Mouse (Mus musculus): ENCODE measurements around the gene Rhbdd2.

Gene Rhbdd2

GRCm38 (mm10) chr5:135646038-135646437, 13.6 kb downstream of the Rhbdd2 start:
- DNase-seq = no peak

DNA sequence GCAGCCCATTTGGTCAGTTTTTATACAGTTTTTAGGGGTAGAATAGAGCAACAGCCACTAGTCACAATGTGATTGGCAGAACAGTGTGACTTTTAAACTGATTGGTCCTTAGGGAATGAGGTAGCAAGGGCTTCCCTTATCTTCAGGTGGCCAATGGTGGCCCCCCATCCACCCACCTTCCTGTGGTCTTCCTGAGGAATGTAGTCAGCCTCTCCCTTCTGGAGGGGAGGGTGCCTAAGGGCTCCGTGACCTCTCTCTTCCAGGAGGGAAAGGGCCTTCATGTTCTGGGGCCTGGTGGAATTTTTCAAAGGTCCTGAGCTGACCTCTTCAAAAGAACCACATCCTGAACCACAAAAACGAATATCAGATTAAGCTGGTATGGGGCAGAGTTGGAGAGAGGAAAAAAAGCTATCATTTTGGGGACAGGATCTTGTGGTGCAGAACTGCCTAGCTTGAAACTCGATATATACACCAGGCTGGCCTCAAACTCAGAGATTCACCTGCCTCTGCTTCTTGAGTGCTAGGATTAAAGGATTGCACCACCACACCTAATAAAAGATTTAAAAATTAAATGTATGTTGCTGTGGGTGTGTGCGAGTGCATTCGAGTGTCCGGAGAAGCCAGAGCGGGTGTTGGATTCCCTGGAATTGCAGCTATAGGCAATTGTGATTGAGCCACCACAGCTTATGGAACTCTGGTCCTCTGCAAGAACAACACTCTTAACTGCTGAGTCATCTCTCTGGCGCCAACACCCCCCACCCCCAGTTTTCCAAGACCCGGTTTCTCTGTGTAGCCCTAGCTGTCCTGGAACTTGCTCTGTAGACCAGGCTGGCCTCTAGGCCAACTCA, 16.3 kb downstream of the Rhbdd2 start:
- no peak for DNase-seq

DNA sequence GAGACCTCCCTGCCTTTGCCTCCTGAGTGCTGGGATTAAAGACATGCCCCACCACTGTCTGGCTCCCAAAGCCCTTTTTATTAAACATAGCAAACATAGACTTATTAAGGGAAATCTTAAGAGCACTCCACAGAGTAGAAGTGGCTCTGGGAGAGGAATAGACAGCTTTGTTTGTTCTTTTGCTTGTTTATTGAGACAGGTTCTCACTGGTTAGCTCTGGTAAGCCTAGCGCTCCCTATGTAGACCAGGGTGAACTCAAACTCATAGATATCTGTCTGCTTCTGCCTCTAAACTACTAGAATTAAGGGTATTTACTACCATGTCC, 16.9 kb downstream of the Rhbdd2 start:
- no peak for DNase-seq

- DNase-seq = no peak
Measured at GRCm38 (mm10) chr5:135651536-135651935, 19.1 kb downstream of the Rhbdd2 start.

DNA sequence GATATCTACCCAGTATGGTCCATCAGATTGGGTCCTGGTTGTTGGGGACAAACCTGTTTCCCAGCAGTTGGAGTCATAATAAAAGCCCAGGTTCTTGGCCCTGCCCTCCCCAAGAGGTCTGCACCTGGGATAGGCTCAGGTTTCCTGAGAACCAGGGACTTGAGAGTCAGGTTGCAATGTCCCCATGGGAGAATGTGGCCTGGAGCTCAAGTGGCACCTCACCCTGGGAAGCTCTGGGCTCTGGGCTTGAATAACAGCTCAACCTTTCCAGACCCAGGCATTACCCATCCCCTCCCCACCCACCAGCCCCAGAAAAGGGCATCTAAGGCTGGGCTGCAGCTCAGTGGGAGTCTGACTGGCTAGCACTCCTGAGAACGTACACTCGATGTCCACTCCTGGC, 20.8 kb downstream of the Rhbdd2 start:
- DNase-seq = no peak

GRCm38 (mm10) chr5:135656046-135656445, 23.6 kb downstream of the Rhbdd2 start:
- no peak for DNase-seq

DNA sequence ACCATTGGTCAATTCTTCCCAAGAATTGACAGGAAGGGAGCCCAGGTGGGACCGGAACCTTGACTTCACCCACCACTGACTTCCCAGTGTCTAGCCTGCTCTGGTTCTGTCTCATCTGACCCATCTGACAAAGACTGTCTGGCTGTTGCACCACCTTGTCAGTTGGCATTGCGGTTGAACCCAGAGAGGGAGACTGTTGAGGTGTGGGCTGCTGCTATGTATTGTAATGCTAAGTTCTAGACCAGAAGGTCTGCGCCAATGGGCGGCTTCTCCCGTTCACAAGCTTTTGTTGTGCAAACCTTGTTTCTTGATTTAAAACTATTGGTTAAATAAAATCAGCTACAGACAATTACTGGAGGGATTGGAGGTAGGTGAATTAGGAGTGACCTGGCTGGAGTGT, 24.7 kb downstream of the Rhbdd2 start:
- no peak for DNase-seq

GRCm38 (mm10) chr5:135657703-135658373, 25.4 kb downstream of the Rhbdd2 start:
- DNase-seq = no peak

GRCm38 (mm10) chr5:135659956-135660355, 27.5 kb downstream of the Rhbdd2 start:
- DNase-seq = no peak

GRCm38 (mm10) chr5:135660535-135660934, 28.1 kb downstream of the Rhbdd2 start:
- no peak for DNase-seq

DNA sequence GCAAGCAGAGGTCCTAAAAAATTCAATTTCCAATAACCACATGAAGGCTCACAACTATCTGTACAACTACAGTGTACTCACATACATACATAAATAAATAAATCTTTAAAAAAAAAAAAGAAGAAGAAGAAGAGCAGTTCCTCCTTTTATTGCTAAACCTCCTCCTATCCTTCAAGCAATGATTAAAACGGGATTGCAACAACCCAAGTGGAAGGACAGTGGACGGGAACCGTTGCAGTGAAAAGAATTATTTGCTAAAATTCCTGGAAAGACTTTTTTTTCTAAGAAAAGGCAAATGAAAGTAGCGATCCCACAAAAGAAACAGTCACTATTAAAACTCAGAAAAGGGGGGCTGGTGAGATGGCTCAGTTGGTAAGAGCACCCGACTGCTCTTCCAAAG, 34.5 kb downstream of the Rhbdd2 start:
- DNase-seq = no peak

DNA sequence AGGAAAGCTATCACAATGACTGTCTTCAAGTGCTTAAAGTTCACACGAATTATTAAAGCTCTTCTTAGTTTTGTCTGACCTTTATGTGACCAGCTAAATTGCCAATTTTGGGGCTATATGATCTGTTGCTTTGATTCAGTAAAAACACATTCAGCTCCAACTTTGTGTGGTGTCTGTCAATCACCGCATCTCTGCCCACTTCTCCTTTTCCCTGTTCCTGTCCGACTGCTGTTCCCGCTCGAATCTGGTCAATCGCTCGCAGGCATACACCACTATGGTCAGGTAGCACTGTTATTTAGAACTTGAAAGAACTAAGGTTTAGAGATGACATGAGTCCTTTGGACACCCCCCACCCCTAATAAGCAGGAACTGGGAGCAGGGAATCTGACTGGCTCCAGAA, 35.7 kb downstream of the Rhbdd2 start:
- DNase-seq = no peak

GRCm38 (mm10) chr5:135669741-135670275, 37.4 kb downstream of the Rhbdd2 start, which contains the start of gene Por:
Gene Por (plus strand): TSS chr5:135670033.
- DNase-seq = no peak

DNA sequence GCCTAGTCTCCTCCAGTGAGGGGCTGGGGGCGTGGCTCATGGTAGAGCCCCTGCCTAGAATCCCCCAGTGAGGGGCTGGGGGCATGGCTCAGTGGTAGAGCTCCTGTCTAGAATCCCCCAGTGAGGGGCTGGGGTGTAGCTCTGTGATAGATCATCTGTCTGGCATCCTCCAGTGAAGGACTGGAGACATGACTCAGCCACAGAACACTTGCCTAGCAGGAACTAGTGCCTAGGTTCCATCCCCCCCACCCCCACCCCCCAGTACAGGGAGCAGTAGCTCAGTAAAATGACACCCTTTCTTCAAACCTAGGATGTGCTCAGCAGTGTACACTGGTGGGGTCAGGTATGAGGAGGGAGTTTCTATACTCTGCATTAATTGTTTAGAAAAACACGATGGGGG, 38.5 kb downstream of the Rhbdd2 start:
- DNase-seq = no peak

DNA sequence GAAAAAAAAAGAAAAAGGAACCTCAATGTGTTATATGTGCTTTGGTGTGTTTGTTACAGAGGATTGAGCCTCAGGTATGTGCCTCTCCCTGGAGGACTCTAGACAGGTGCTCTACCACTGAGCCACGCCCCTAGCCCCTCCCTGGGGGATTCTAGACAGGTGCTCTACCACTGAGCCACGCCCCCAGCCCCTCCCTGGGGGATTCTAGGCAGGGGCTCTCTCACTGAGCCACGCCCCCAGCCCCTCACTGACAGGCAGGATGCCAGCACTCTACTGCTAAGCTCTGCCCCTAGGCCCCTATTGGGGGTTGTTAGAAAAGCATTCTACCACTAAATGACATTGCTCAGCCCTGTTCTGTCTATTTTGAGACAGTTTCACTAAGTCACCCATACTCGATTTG, 40.1 kb downstream of the Rhbdd2 start:
- no peak for DNase-seq

DNA sequence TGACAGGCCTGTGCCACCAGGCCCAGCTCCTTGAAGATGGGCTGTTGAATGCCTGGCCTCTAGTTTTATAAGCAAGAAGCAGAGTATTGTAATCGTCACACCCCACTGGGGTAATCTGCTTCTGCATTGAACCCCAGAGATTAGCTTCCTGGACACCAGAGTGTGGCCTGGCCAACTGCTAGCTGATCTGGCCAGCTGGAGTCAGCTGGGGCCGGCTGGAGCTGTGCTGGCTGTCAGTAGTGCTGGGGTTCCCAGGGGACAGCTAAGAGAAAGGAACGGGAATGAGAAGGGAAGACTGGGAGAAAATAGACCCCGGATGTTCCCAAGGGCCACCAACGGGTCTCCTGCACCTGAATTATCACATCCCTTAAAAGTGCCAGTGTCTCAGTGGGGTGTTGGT, 40.6 kb downstream of the Rhbdd2 start:
- no peak for DNase-seq

DNA sequence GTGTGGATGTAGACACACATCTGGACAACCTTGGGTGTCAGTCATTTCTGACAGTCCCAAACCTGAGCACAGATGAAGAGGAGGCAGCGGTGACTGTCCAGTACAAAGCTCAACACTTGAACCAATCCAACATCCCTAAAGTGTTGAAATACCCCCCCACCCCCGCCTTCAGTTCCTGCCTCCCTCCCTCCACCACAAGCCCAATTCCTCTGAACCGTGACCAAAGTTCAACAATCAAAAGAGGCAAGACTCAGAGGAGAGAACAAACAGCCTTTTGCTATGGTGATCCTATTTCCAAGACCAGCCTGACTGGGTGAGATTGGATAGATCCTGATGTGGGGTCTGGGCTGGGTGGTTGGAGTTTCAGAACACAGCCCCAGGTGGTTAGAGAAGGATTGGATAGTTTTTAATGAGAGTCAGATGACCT, 41.9 kb downstream of the Rhbdd2 start:
- no peak for DNase-seq

GRCm38 (mm10) chr5:135674821-135675220, 42.4 kb downstream of the Rhbdd2 start:
- DNase-seq = no peak

DNA sequence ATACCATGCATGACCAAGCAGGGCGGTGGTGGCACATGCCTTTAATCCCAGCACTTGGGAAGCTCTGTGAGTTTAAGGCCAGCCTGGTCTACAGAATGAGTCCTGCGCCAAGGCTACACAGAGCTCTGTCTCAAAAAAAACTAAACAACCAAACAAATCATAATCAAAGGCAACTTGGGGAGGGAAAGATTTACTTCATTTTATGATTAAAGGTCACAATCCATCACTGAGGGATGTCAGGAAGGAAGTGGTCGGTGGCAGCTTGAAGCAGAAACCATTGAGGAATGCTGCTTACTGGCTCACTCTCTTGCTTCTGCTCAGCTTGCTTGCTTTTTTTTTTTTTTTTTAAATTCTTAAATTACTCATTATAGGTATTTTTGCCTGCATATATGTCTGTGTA, 44.3 kb downstream of the Rhbdd2 start:
- DNase-seq = no peak

DNA sequence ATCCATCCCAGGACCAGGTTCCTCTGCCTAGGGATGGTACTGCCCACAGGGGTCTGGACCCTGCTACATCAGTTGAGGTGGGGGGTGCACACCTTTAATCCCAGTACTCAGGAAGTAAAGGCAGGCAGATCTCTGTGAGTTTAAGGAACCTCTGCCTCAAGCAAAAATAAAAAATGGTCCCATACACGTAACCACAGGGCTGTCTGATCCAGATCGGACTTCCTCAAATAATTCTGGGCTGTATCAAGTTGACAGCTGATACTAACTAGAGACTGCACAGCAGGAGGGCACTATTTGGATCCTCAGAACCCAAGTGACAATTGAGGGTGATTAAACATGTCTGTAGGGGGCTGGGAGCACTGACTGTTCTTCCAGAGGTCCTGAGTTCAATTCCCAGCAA, 44.8 kb downstream of the Rhbdd2 start:
- no peak for DNase-seq

DNA sequence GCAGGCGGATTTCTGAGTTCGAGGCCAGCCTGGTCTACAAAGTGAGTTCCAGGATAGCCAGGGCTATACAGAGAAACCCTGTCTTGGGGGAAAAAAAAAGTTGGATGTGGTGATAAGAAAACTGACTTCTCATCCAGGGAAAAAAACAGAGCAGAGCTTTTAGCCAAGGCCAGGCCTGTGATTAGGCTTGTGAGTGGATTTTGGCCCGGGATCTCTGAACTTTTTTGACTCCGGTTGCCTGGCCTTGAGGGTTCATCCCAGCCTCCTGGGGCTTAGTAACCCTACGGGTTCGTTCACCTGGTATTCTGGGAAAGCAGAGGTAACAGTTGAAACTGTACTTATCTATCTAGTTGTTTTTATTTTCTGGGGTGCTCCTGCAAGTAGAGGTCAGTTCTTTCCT, 46.1 kb downstream of the Rhbdd2 start:
- DNase-seq = no peak

- DNase-seq = no peak
Measured at GRCm38 (mm10) chr5:135680967-135681545, 48.6 kb downstream of the Rhbdd2 start.

GRCm38 (mm10) chr5:135682009-135682408, 49.6 kb downstream of the Rhbdd2 start:
- no peak for DNase-seq

All from spleen, adult 18-20 months (tissue).